Mouse (Mus musculus): ENCODE data around the gene Cyp4f16.
"Not testable (repeated sequence)": the region's sequence is repeated elsewhere in the genome, so short reads cannot be mapped to it uniquely, and the experiment has no call there.

The Cyp4f16 gene

DNA sequence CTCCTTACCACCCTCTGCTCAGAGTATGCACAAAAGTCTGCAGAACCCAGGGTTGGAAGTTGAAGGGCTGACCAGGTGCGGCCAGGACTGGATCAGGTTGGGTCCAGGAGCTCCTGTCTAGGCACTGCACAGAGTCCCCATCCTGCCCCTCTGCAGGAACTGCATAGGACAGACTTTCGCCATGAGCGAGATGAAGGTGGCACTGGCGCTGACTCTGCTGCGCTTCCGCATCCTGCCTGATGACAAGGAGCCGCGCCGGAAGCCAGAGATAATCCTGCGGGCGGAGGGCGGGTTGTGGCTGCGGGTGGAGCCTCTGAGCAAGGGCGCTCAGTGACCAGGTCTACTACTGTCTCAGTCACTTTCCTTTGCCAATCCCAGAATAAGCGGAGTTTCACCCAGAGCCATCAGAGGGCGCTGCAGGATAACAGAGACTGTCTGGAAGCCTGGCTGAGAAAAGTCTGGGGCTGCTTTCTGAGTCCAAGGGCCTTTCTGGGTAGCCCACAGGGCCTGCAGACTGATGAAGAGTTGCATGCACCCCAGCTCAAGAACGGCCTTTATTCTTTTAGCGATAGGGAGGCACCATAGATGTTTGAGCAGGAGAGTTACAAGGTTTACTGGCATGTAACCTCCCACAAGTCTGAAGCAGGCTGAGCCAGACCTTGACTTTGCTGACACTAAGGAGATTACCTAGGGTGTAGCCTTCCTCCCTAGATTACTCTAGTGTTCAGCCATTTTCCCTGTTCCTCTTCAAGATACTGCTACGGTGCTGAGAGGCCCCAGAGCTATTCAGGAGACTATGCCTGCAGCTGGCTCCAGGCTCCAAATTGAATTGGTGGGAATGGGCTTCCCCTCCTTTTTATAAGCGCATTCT lies 14.8 kb downstream of the Cyp4f16 start:
- peak; percentile 74 for DNase-seq

- DNase-seq, result not testable (repeated sequence)
Measured at GRCm38 (mm10) chr17:32553016-32553415, 16.7 kb downstream of the Cyp4f16 start.

GRCm38 (mm10) chr17:32554368-32554767 lies 18.0 kb downstream of the Cyp4f16 start:
- DNase-seq, result not testable (repeated sequence)

- not testable (repeated sequence) for DNase-seq
Measured at GRCm38 (mm10) chr17:32563301-32563700, 26.9 kb downstream of the Cyp4f16 start.

GRCm38 (mm10) chr17:32573286-32573685 lies 36.9 kb downstream of the Cyp4f16 start:
- not testable (repeated sequence) for DNase-seq

DNA sequence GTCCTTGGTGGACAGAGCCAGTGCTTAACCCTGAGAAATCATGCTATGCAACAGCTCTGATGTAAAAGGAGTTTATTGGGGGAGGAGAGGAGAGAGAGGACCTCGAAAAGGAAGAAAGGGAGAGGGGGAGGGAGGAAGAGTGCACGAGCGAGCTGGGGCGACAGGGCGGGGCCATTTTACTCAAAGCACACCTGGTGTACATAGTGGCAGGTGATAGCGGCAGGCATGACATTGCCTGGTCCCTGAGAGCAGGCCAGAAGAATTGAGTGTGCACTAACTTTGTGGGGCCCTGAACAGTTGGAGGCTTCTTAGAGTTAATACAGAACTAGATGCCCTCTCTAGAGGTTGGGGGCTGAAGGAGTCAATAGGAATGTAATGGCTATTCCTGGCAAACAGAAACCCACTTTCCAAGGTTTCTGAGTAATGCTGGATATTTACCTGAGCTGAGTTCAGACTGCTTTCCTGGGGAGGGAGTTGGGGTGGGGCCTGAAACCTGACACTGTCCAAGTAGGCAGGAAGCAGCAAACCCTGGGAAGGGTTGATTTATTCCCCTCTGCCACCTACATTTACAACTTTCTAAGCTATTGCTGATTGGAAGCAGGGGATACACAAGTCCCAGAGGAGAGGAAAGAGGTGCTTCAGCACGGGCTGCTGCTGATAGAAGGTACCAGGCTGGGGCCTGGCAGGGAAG lies 41.3 kb downstream of the Cyp4f16 start:
- DNase-seq, result no peak

DNA sequence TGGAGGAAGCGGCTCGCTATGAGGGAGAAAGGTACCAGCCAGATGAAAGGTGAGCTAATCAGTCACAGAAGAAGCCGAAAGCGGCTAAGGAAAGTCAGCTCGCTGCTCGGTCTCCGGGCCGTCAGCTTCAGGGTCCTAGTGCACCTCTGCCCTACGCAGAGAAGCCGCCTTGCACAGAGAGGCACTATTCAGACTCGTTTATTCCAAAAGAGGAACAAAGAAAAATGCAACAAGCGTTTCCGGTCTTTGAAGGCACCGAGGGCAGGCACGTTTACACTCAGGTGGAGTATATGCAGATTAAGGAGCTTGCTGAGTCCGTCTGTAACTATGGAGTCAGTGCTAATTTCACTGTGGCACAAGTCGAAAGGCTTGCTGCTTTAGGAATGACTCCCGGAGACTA lies 60.1 kb downstream of the Cyp4f16 start:
- no peak for DNase-seq

Measured in kidney, adult 18-20 months (tissue).